Comparison of ENCODE assay signal across 17 mouse cellular contexts in the genomic region with DNA sequence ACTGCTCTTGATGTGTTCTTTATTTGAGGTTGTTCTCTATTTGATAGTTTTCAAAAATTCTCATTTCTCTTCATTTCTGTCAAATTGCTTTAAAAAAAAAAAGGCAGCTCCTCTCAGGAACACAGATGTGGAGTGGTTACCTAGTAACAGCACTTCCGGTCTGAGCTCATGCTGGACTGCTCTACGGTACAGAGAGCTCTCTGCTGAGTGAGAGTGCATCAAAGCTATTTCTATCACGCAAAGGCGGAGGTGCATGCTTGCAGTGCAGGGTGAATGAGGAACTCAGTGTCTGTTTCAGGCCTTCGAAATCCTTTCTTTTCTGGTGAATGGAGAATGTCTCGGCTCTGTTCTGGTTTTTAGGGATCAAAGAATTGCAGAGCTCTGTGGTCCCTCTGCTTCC. TPM values are rescaled to one million over a fixed set of nuclear protein-coding genes. Genes with fewer than 3 reads are reported as not detected.
DNase-seq lines count a peak whose midpoint lies in the region; ATAC-seq and TF ChIP-seq lines count a peak whose summit lies in the region.
"Had no signal": no experiment of that assay in that cellular context is flagged by ENCODE, and none has a peak within 500 bp of the region (broad histone marks: within the 10 kb centered on the region; RNA-seq: fewer than 3 reads in every experiment).

No protein-coding gene starts in this region.

- H3K9me3 ChIP-seq in hindbrain, embryonic 14.5 days (ENCODE audit: control insufficient read depth, low read length): no peaks in the 10 kb centered on the region
- H3K9me3 ChIP-seq: kidney, embryonic 15.5 days had no signal

- DNase-seq in layer of hippocampus, adult 2 months (ENCODE audit: low spot score in 2 of 2): peak in 1 of 2 experiments; percentile 17
- no peak for DNase-seq in layer of hippocampus, adult 8-10 months (ENCODE audit: low spot score in 2 of 2)
- peak; percentile 83 for DNase-seq in A20 (ENCODE audit: low read depth, low spot score)
- DNase-seq in Patski (ENCODE audit: low read depth, low spot score): no peak
- DNase-seq in hindbrain, embryonic 14.5 days (ENCODE audit: low spot score): peak; percentile 49
- DNase-seq in kidney, postnatal 10 days: no peak
- no peak for DNase-seq in cerebellum, adult 11 months
- DNase-seq in gastrocnemius, postnatal 14 days: no peak
- DNase-seq: adrenal gland, postnatal 36 days; cerebellum, adult 9-11 months; heart, postnatal 14 days; left cerebral cortex, postnatal 4 days; lung, adult 2 months; thymus, adult 18-20 months had no signal

- TF ChIP-seq CTCF in layer of hippocampus, adult 2 months (conservative IDR thresholded peaks at IDR 0.05): no peak
- no peak for TF ChIP-seq CTCF in Patski (IDR thresholded peaks at IDR 0.05)

- no peak overlapping the region for H3K9ac ChIP-seq in hindbrain, embryonic 14.5 days
- H3K9ac ChIP-seq: kidney, embryonic 15.5 days had no signal

- in situ Hi-C loops in Patski (cut with MboI; ENCODE audit: low pct_unique_long_range_greater_than_20kb): no loop called here

- POLR2A ChIA-PET in Patski (lab: Charles Lee): no interaction called here

- peak; percentile 51 for ATAC-seq in Patski
- 0 out of 2 replicates have a peak, but pooled peaks have one; percentile 55 for ATAC-seq in hindbrain, embryonic 14.5 days (ENCODE audit: low FRiP score)

- H3K27me3 ChIP-seq in Patski: peaks cover 53% of the 10 kb centered on the region
- no peaks in the 10 kb centered on the region for H3K27me3 ChIP-seq in hindbrain, embryonic 14.5 days (ENCODE audit: control insufficient read depth, insufficient read depth, low read length)
- H3K27me3 ChIP-seq: kidney, embryonic 15.5 days had no signal

- CTCF ChIA-PET in Patski (lab: Charles Lee): no interaction called here

- intact Hi-C loops in gastrocnemius, postnatal 14 days (cut with DNase I; ENCODE audit: low total_unique reads): no loop called here

- no peaks in the 10 kb centered on the region for H3K4me1 ChIP-seq in hindbrain, embryonic 14.5 days (replicated peaks; ENCODE audit: control insufficient read depth, insufficient read depth, low read length)
- H3K4me1 ChIP-seq: kidney, embryonic 15.5 days had no signal

- H3K4me3 ChIP-seq in layer of hippocampus, adult 2 months: no peak overlapping the region
- H3K4me3 ChIP-seq in hindbrain, embryonic 14.5 days (replicated peaks; ENCODE audit: low read length): no peak overlapping the region
- H3K4me3 ChIP-seq: kidney, embryonic 15.5 days had no signal

- H3K36me3 ChIP-seq in hindbrain, embryonic 14.5 days (replicated peaks; ENCODE audit: control insufficient read depth, insufficient read depth): no peaks in the 10 kb centered on the region
- H3K36me3 ChIP-seq: kidney, embryonic 15.5 days had no signal

- H3K27ac ChIP-seq in layer of hippocampus, adult 2 months: 0 out of 2 replicates have a peak overlapping the region, but pooled peaks have one; percentile 48
- no peak overlapping the region for H3K27ac ChIP-seq in hindbrain, embryonic 14.5 days
- H3K27ac ChIP-seq: kidney, embryonic 15.5 days had no signal

- H3K4me2 ChIP-seq in hindbrain, embryonic 14.5 days (replicated peaks): no peak overlapping the region
- H3K4me2 ChIP-seq: kidney, embryonic 15.5 days had no signal

- 22% methylated on average over 6 of the region's 6 CpGs for WGBS in hindbrain, embryonic 14.5 days

RNA-seq across cellular contexts. Expression of a gene that starts 41.6 kb away (rescaled TPM):
- under 1 TPM; 0.31 to 0.42 TPM for total RNA-seq in layer of hippocampus, adult 2 months (2021)
- under 1 TPM; 0.27 to 0.98 (median 0.51) TPM for total RNA-seq in layer of hippocampus, adult 8-10 months (2022)
- not detected for polyA plus RNA-seq in Patski (2021)
- 1.6 and 2.6 TPM in 2 replicates for polyA plus RNA-seq in hindbrain, embryonic 14.5 days (2014; fragmentation: Nextera tagmentation; extraction: Ambion mirVana)
- under 1 TPM; 0.31 to 0.45 TPM for total RNA-seq in gastrocnemius, postnatal 14 days (2021)
- total RNA-seq: adrenal gland, postnatal 36 days; megakaryocyte-erythroid progenitor cell, adult 5-6 weeks had no signal
- polyA plus RNA-seq: small intestine, adult 2 months had no signal

Comparison
In these comparisons a context has a peak if more than half of its experiments do, and no peak if none do; other contexts are left out.
1. DNase-seq: peak in A20 (single experiment) and hindbrain, embryonic 14.5 days (single experiment); none in layer of hippocampus, adult 8-10 months (0 of 2), Patski (single experiment), kidney, postnatal 10 days (single experiment), cerebellum, adult 11 months (single experiment) and gastrocnemius, postnatal 14 days (single experiment).